In genomic region chr1:97864135-97864534, GRCm38 (mm10) we compare ENCODE assay signal across 19 mouse cellular contexts.
A peak's percentile ranks its signal among the peaks of the same experiment; 100 is the strongest.
DNase-seq lines count a peak whose midpoint lies in the region; ATAC-seq and TF ChIP-seq lines count a peak whose summit lies in the region.
"Had no signal": no experiment of that assay in that cellular context is flagged by ENCODE, and none has a peak within 500 bp of the region (broad histone marks: within the 10 kb centered on the region; RNA-seq: fewer than 3 reads in every experiment).

No protein-coding gene starts in this region.

- H3K27ac ChIP-seq in left cerebral cortex, adult 2 months = peak overlapping the region; percentile 72
- H3K27ac ChIP-seq: embryonic facial prominence, embryonic 10.5 days; forebrain, embryonic 10.5 days; heart, adult 2 months; heart, embryonic 15.5 days had no signal

- no peak overlapping the region for H3K4me3 ChIP-seq in left cerebral cortex, adult 2 months
- H3K4me3 ChIP-seq: embryonic facial prominence, embryonic 10.5 days; erythroblast, embryonic 14.5 days; forebrain, embryonic 10.5 days; heart, adult 2 months; heart, embryonic 15.5 days had no signal

- ATAC-seq in frontal cortex, adult (ENCODE audit: low TSS enrichment) = peak; percentile 58
- no peak for ATAC-seq in monocyte, adult 5-6 weeks (replicated peaks; ENCODE audit: insufficient number of reproducible peaks, low FRiP score, low TSS enrichment, poor library complexity, severe bottlenecking)
- no peak for ATAC-seq in erythroblast, adult 5-6 weeks (replicated peaks; ENCODE audit: low FRiP score, poor library complexity, severe bottlenecking)

- no peak for TF ChIP-seq CTCF in left cerebral cortex, adult 2 months (IDR thresholded peaks at IDR 0.05)

- DNase-seq in frontal cortex, postnatal 25 days (ENCODE audit: low spot score in 2 of 2) = no peak
- DNase-seq in left cerebral cortex, adult 2 months (ENCODE audit: extremely low spot score in 1 of 2, low spot score in 2 of 2) = no peak
- no peak for DNase-seq in left cerebral cortex, postnatal 36 days (ENCODE audit: low spot score in 2 of 2)
- DNase-seq in adrenal gland, adult 2 months = peak; percentile 68
- peak; percentile 58 for DNase-seq in adrenal gland, postnatal 14 days
- DNase-seq: cerebellum, adult 18-20 months; cerebellum, adult 9-11 months; gastrocnemius, postnatal 14 days; heart, adult 2 months; heart, postnatal 14 days; kidney, adult 11 months; kidney, adult 9 months had no signal

- intact Hi-C loops in left cerebral cortex, adult 2 months (cut with DNase I) = loop anchor here (5.0 kb wide), 1 partner anchor 113 kb away; no protein-coding TSS in a partner anchor
- intact Hi-C loops in left cerebral cortex, postnatal 36 days (cut with DNase I) = no loop called here

Comparison
In these comparisons a context has a peak if more than half of its experiments do, and no peak if none do; other contexts are left out.
1. DNase-seq: peak in adrenal gland, adult 2 months (single experiment) and adrenal gland, postnatal 14 days (single experiment); none in frontal cortex, postnatal 25 days (0 of 2), left cerebral cortex, adult 2 months (0 of 2) and left cerebral cortex, postnatal 36 days (0 of 2).